ENCODE assay signal across 22 mouse cellular contexts in the genomic region with DNA sequence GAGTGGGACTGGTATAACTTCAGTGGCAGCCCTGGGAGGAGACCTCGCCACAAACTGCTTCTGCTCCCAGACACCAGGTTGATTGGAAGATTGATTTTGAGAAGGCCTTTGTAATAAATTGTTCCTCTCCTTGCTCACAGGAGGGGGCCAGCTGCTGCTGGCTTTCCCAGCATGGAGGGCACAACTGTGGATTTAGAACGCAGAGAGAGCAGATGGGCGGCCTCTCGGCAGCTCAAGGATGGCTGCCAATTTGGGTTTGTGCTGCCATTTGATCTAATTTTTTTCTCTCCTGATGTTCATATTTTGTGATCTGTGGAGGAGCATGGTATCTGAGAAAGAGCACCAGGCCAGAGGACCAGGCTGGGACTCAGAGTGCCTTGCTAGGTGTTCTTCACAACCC.
DNase-seq lines count a peak whose midpoint lies in the region; TF ChIP-seq lines count a peak whose summit lies in the region.
"Had no signal": no experiment of that assay in that cellular context is flagged by ENCODE, and none has a peak within 500 bp of the region (broad histone marks: within the 10 kb centered on the region; RNA-seq: fewer than 3 reads in every experiment).

No protein-coding gene starts in this region.

- 35% methylated on average over 4 of the region's 4 CpGs for WGBS in cerebellum, adult 2 months

- DNase-seq in cerebellum, postnatal 10 days, result peak; percentile 45 to 69
- no peak for DNase-seq in cerebellum, adult 2 months
- peak; percentile 29 for DNase-seq in layer of hippocampus, adult 11-12 months (ENCODE audit: low spot score)
- no peak for DNase-seq in layer of hippocampus, adult 9-10 months (ENCODE audit: low spot score)
- peak; percentile 16 to 46 for DNase-seq in layer of hippocampus, adult 18-20 months (ENCODE audit: low spot score in 2 of 2)
- DNase-seq in layer of hippocampus, postnatal 25 days (ENCODE audit: extremely low spot score in 1 of 2, low spot score in 1 of 2), result peak; percentile 10 to 13
- DNase-seq in embryo, embryonic 10 days (ENCODE audit: low spot score), result no peak
- DNase-seq: adrenal gland, postnatal 14 days; cerebellum, adult 11 months; cerebellum, postnatal 36 days; gastrocnemius, adult 2 months; heart, postnatal 4 days; kidney, adult 8-10 months; kidney, postnatal 10 days; liver, embryonic 13.5 days; lung, embryonic 14.5 days; retina, postnatal 1 day; right cerebral cortex, postnatal 4 days; thymus, postnatal 14 days had no signal

- TF ChIP-seq CTCF in cerebellum, adult 2 months (IDR thresholded peaks at IDR 0.05; ENCODE audit: borderline replicate concordance, insufficient read depth, low read depth, low read length), result no peak

- no peaks in the 10 kb centered on the region for H3K27me3 ChIP-seq in cerebellum, adult 2 months (ENCODE audit: control insufficient read depth, insufficient read depth, low read length)
- H3K27me3 ChIP-seq: hindbrain, embryonic 15.5 days; intestine, embryonic 15.5 days; liver, embryonic 13.5 days; midbrain, embryonic 13.5 days had no signal

- H3K27ac ChIP-seq in cerebellum, adult 2 months (ENCODE audit: insufficient read depth, low read length), result no peak overlapping the region
- H3K27ac ChIP-seq: gastrocnemius, adult 2 months; hindbrain, embryonic 15.5 days; intestine, embryonic 15.5 days; liver, embryonic 13.5 days; midbrain, embryonic 13.5 days had no signal

- no peak overlapping the region for H3K4me3 ChIP-seq in cerebellum, adult 2 months (replicated peaks; ENCODE audit: insufficient read depth, low read depth, low read length)
- H3K4me3 ChIP-seq: gastrocnemius, adult 2 months; hindbrain, embryonic 15.5 days; intestine, embryonic 15.5 days; liver, embryonic 13.5 days; midbrain, embryonic 13.5 days had no signal

- no peaks in the 10 kb centered on the region for H3K4me1 ChIP-seq in cerebellum, adult 2 months (ENCODE audit: control insufficient read depth, insufficient read depth, low read length)
- H3K4me1 ChIP-seq: hindbrain, embryonic 15.5 days; intestine, embryonic 15.5 days; liver, embryonic 13.5 days; midbrain, embryonic 13.5 days had no signal

- TF ChIP-seq POLR2A in cerebellum, adult 2 months (IDR thresholded peaks at IDR 0.05; ENCODE audit: borderline replicate concordance, insufficient read depth, low read length), result no peak

Comparison
In these comparisons a context has a peak if more than half of its experiments do, and no peak if none do; other contexts are left out.
1. DNase-seq: peak in cerebellum, postnatal 10 days (2 of 2), layer of hippocampus, adult 11-12 months (single experiment), layer of hippocampus, adult 18-20 months (2 of 2) and layer of hippocampus, postnatal 25 days (2 of 2); none in cerebellum, adult 2 months (0 of 2), layer of hippocampus, adult 9-10 months (single experiment) and embryo, embryonic 10 days (single experiment).